Mouse (Mus musculus) ES-CJ7 (cell line): Measurements from ENCODE around the gene Shisa5.

ENCODE experiments used
- DNase-seq: peaks from one replicate; pipeline ENCODE4 v3.0.0; 2011; ENCODE audit warnings: low read depth, low spot score

The Shisa5 gene

GRCm38 (mm10) chr9:109054712-109055111 lies 16.3 kb downstream of the Shisa5 start:
- peak; percentile 49 for DNase-seq

GRCm38 (mm10) chr9:109055271-109056030 lies 17.1 kb downstream of the Shisa5 start:
- DNase-seq, result no peak

- no peak for DNase-seq
Measured at GRCm38 (mm10) chr9:109056081-109056690, 17.8 kb downstream of the Shisa5 start.

- DNase-seq, result no peak
Measured at GRCm38 (mm10) chr9:109056916-109057315, 18.6 kb downstream of the Shisa5 start.

GRCm38 (mm10) chr9:109057543-109057942 lies 19.2 kb downstream of the Shisa5 start:
- DNase-seq, result no peak

GRCm38 (mm10) chr9:109058006-109058765 lies 19.8 kb downstream of the Shisa5 start:
- no peak for DNase-seq

DNA sequence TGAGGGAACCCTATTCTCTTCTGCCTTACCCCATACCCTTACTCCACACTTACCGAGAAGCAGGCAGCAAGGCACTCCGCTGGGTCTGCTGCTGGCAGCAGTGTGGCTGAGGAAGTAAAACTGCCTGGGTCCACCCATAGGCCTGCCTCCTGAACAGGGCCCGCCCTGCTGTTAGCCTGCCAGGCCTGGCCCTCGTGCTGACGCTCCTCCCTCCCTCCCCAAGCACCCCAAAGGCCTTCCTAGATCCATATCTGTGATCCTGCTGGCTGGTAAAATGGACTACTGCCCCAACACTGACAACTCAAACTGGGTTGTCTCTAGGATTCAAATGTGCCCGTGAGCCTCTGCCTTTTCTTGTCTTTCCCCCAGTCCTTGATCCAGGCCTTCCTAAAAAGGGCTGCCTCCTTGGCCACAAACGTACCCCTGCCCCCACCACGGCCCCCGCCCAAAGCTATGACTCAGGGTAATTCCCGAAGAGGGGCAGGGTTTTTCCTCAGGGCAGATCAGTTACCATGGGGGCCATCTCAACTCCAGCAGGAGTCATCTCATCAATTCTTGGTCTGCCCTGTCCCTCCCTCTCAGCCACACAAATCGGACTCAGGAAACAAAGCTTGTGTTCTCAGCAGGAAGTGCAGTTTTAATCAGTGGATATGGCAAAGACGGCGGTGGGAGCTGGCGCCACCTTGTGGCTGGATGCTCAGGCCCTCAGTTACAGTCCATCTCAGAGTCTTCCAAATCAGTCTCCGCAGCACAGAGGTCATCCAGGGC lies 21.0 kb downstream of the Shisa5 start, which contains the start of gene Trex1:
Trex1 (minus strand) TSS at position 599 of the 768 bp plus-strand sequence.
- peak; percentile 89 for DNase-seq

DNA sequence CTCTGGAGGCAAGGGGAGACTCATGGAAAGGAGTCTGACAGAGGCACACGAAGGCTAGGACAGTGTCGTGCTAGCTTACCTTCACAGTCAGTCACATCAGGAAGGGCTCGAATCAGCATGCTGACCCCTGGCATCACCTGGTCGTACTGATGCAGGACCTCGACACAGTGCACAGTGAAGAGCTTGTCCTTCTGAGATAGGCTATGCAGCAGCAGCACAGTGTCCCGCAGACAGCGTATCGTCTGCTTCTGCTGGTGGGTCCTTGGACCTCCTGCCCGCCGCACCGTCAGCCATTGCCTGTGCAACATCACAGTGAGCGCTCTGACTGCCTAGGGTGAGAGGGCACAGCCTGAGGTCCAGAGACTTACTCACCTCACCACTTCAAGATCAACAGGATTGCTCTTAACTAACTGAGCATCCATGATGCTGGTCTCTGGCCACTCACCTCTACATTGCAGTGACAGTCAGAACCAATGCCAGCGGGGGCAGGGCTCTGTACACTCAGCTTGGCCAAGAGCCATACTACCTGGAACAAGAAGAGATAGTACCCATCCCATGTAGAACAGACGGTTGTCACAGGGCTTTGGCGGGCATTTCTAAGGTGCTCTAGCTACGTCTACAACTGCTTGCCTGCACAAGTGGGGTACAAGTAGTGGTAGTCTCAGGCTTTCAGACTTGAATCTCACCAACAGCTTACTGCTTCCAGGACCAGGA lies 22.0 kb downstream of the Shisa5 start:
- DNase-seq, result no peak

- no peak for DNase-seq
Measured at GRCm38 (mm10) chr9:109060898-109061295, 22.5 kb downstream of the Shisa5 start.

GRCm38 (mm10) chr9:109068095-109068735 lies 29.9 kb downstream of the Shisa5 start:
- DNase-seq, result no peak

DNA sequence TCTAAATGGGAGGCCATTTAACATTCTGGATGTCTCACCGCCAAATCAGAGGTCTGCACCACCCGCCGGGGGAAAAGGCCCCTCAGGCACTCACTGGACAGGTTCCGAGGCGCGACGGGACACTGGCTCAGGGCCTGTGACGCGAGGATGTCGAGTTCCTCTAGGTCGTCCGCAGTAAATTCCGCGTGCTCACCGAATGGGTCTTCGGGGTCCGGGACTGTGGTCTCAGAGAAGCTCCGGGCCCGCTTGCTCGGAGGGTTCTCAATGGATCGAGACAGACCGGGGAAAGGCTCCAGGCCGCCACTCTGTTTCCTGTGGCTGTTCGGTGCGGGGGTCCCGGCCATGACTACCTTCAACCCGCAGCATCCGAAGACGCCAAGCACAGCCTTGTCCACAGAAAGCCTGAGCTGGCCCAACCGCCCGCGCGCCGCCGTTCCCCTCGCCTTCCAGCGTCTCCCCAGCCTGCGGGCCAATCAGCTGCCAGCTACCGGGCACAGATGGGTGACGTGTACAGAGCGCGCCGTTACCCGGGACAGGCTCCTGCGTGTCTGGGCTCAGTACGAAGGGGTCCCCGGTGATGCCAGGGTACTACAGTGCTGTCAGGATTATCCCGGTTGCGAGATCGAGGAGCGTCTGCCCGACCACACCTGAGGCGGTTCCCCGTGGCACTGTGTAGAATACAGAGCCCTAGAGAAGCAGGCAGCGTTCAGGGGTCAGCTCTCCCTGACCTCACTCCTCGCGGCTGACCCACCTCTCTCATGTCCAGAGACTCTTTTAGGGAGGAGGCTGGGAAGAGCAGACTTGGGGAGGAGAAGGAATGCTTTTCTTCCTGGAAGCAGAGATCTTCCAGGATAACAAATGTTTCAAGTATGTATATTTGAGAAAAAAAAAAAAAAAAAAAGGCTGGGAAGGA lies 35.6 kb downstream of the Shisa5 start, which contains the start of gene Atrip:
Atrip (minus strand) TSS at position 464 of the 913 bp plus-strand sequence.
- DNase-seq, result peak; percentile 84

- no peak for DNase-seq
Measured at GRCm38 (mm10) chr9:109080516-109080915, 42.2 kb downstream of the Shisa5 start.

GRCm38 (mm10) chr9:109081749-109082123 lies 43.4 kb downstream of the Shisa5 start:
- no peak for DNase-seq

- DNase-seq, result peak; percentile 96
Measured at GRCm38 (mm10) chr9:109082124-109082800, 43.9 kb downstream of the Shisa5 start, which contains the start of the genes Ccdc51 and Tma7. Gene Ccdc51 (plus strand): TSS chr9:109082493. Gene Tma7 (minus strand): TSS chr9:109082587.

DNA sequence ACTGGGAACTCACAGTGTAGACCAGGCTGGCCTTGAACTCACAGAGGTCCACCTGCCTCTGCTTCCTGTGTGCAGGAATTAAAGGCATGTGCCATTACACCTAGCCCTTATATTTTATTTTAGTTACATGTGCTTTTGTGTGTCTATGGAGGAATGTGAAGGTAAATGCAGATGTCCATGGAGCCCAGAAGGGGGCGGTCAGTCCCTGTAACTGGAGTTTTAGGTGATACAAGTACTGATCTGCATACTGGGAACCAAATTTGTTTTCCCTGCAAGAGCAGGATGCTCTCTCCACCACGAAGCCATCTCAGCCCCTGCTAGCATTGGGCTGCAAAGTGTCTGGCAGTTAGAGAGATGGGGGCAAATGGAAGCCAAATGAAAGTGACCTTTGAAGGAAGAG lies 46.6 kb downstream of the Shisa5 start:
- peak; percentile 72 for DNase-seq

- DNase-seq, result peak; percentile 63
Measured at GRCm38 (mm10) chr9:109087987-109088386, 49.6 kb downstream of the Shisa5 start.

GRCm38 (mm10) chr9:109090446-109090845 lies 52.1 kb downstream of the Shisa5 start:
- no peak for DNase-seq

DNA sequence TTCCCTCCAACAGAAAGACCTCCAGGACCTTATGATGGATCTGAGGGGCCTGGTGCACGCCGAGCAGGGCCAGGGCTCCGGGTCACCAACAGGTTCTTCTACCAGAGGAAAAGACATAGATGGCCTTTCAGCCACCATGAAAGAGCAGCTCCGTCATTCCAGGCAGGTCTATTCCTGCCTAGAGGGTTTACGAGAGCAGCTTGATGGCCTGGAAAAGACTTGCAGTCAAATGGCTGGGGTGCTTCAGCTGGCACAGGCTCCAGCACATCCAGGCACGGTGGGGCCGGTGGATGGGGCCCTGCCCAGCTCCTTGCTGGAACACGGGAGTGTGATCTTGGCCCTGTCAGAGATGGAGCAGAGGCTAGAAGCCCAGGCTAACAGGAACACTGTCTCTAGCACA lies 53.4 kb downstream of the Shisa5 start:
- DNase-seq, result no peak

DNA sequence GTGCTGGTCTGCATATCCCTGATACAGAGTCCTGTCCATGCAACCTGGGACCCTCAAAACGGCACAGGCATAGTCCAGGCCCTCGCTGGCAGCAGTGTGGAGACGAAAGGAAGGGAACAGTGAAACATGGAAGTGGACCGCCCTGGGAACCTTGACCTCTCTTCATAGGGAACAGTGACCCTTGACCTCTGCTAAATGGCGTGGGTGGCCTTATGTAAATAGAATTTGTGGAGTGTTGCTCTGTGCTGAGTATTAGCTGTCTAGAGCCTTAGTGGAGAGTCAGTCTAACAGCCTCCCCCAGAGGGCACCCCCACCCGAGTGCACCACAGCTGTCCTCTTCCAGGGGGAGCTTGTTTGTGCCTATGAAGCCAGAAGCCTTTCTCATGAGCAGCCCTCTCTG lies 54.4 kb downstream of the Shisa5 start:
- DNase-seq, result no peak
